Mouse (Mus musculus): Measurements from ENCODE around the gene Ifi206.
"Not testable (repeated sequence)": the region's sequence is repeated elsewhere in the genome, so short reads cannot be mapped to it uniquely, and the experiment has no call there.

DNA sequence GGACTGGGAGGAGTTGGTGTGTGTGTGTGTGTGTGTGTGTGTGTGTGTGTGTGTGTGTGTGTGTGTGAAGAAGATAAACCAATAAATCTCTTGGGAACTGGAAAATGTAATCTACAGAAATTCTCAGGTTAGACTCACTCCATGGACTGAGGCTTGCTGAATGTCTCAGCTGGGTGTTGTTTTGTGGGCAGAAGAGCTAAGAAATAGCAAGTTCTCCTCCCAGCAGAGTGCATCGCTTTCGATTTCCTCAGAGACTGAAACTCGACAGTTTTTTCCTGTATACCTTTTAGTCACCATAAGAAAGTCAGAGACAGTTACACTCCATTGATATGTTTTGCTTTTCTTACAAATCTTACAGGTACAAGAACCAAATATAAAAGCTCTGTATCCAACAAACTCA, 45.0 kb upstream of the Ifi206 start, which contains the start of gene Ifi214:
- not testable (repeated sequence) for TF ChIP-seq CTCF (IDR thresholded peaks at IDR 0.05; ENCODE audit: low read depth); EP300 (optimal IDR thresholded peaks at IDR 0.05)
